Mouse (Mus musculus) embryonic facial prominence, embryonic 10.5 days (tissue): ENCODE results near the gene Rab36. TPM values are rescaled to one million over a fixed set of nuclear protein-coding genes. Genes with fewer than 3 reads are reported as not detected.

Source experiments
- DNase-seq: peaks from one replicate; pipeline ENCODE4 v3.0.0-alpha.2; 2017; ENCODE audit warnings: low spot score
- H3K27ac ChIP-seq: fragments of 300-500 bp; sonication (generic); replicated peaks from 2 replicates; pipeline ENCODE4 v1.5.1; 2016; ENCODE audit warnings: mild to moderate bottlenecking
- H3K27me3 ChIP-seq: fragments of 300-500 bp; sonication (generic); replicated peaks from 2 replicates; pipeline ENCODE4 v1.6.1; 2016; ENCODE audit warnings: low read depth, mild to moderate bottlenecking; ENCODE audit not compliant: poor library complexity, severe bottlenecking
- H3K36me3 ChIP-seq: fragments of 300-500 bp; sonication (generic); replicated peaks from 2 replicates; pipeline ENCODE4 v1.6.1; 2016; ENCODE audit warnings: mild to moderate bottlenecking, moderate library complexity
- H3K4me1 ChIP-seq: fragments of 300-500 bp; sonication (generic); 2 replicates; pipeline ENCODE4 v1.6.1; 2016
- H3K4me3 ChIP-seq: fragments of 300-500 bp; sonication (generic); 2 replicates; pipeline ENCODE4 v1.5.1; 2016; ENCODE audit warnings: mild to moderate bottlenecking, moderate library complexity
- H3K9me3 ChIP-seq: fragments of 300-500 bp; sonication (generic); 2 replicates; pipeline ENCODE4 v1.6.1; 2016; ENCODE audit warnings: mild to moderate bottlenecking
- WGBS: fragments of 180-500 bp; shearing (Covaris S2); methylation state at CpG from one replicate; pipeline ENCODE4 v1.1.7; 2016; 5-methylcytosine and 5-hydroxymethylcytosine counted together
- polyA plus RNA-seq: library from polyadenylated mRNA; unstranded; fragments of >200 nt; fragmentation: Nextera tagmentation; extraction: Ambion mirVana; gene quantifications from 2 replicates; pipeline ENCODE4 v1.2.1, GENCODE M21; 2016

The Rab36 gene
- polyA plus RNA-seq, 1 experiment from 2014 or later = 13.1 TPM

DNA sequence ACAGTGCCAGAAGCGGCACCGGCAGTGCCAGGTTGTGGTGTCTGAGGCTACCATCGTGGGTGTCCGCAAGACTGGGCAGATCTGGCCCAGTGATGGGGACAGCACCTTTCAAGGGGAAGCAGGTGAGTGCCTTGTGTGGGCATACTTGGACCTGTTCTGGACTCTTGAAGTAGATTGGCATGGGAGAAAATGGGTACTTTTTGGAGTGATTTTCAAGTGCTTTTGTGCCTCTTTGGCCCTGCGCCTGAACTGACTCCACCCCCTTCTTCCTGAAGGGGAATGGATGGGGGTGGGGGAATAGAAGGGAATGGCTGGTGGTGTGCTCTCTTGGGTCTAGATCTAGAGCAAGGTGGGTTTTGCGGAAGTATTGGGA is 25.3 kb downstream of the Rab36 start:
- H3K36me3 ChIP-seq = peaks cover 34% of the 10 kb centered on the region
- H3K4me3 ChIP-seq = peak overlapping the region; percentile 88
- H3K9me3 ChIP-seq = no peaks in the 10 kb centered on the region
- no peak overlapping the region for H3K27ac ChIP-seq
- 20% methylated on average over 6 of the region's 6 CpGs for WGBS
- DNase-seq = no peak
- peaks cover 76% of the 10 kb centered on the region for H3K4me1 ChIP-seq
- peaks cover 20% of the 10 kb centered on the region for H3K27me3 ChIP-seq

DNA sequence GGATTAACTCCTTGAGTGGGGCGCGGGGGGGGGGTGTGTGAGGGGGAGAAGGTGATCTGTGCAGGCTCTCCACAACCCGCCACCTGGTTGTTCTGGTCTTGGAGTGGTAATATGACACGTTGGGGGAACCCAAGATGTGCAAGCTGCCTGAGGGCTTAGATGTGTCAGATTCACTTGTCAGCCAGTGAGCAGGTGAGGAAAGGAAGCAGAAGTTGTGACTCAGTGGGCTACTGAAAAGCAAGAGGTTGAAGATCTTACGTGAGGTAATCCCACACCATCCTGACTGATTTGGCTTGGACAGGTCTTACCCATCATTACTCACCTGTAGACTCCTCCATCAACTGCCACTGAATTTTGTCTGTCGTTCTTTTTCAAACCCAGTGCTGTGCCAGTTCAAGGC is 25.8 kb downstream of the Rab36 start:
- peaks cover 16% of the 10 kb centered on the region for H3K27me3 ChIP-seq
- no peaks in the 10 kb centered on the region for H3K9me3 ChIP-seq
- 44% methylated on average over 6 of the region's 6 CpGs for WGBS
- H3K4me3 ChIP-seq = peak overlapping the region; percentile 88
- H3K27ac ChIP-seq = no peak overlapping the region
- H3K36me3 ChIP-seq = peaks cover 38% of the 10 kb centered on the region
- peak; percentile 33 for DNase-seq
- peaks cover 80% of the 10 kb centered on the region for H3K4me1 ChIP-seq

DNA sequence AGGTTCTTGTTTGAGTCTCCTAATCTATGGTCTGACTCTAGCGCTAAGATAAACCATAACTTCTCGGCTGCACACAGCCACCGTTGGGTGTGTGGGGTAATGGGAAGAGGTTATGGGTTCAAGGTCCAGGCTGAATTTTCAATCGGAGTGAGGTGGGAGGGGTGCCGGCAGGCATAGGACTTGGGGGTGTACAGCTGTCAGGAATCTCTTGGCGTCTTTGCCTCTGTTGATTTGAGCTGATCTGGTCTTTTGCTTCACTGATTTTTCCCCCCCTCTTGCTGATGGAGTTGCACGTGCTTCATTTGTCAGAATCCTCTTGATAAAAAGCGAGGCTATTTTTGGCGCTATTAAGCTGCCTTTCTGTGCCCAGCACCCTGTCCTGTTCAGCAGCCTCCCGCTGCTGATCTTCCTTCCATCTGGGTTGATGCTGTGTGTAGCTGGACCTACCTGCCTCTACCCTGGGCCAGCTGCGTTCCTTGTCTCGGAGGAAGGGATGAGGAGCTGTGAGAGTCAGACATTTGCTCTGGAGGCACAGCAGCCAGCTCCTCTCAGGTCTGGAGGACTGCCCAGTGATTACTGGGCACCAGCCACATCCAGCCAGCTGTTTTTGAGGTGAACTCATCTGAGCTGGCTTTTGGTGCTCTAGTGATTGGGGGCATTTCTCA is 26.6 kb downstream of the Rab36 start:
- Histone ChIP-seq H3K27ac (no peak overlapping the region), H3K27me3 (peaks cover 14% of the 10 kb centered on the region), H3K9me3 (no peaks in the 10 kb centered on the region), H3K4me1 (peaks cover 83% of the 10 kb centered on the region), H3K4me3 (peak overlapping the region; percentile 88), H3K36me3 (peaks cover 38% of the 10 kb centered on the region)
- WGBS = 83% methylated on average over 12 of the region's 12 CpGs
- no peak for DNase-seq

DNA sequence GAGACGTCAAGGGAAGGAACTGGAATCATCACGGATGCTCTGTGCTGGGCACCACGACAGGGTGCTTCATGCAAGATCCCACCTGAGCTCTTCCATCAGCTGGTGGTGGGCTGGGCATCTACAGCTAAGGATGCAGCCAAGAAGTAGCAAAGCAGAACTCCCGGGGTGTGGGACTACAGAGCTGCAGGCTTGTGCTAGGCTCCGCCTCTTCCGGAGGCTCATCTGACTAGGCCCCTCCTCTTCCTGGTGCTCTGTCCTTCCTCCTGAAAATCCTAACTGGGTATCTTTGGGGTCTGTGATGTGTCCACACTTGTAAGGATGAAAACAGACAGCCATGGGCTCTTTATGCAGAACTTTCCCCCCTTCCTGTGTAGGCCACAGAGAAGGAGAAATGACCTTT is 28.8 kb downstream of the Rab36 start:
- Histone ChIP-seq H3K36me3 (peaks cover 38% of the 10 kb centered on the region), H3K27ac (no peak overlapping the region), H3K4me1 (peaks cover 75% of the 10 kb centered on the region), H3K9me3 (no peaks in the 10 kb centered on the region), H3K4me3 (no peak overlapping the region), H3K27me3 (peaks cover 14% of the 10 kb centered on the region)
- no peak for DNase-seq
- 84% methylated on average over 6 of the region's 6 CpGs for WGBS

DNA sequence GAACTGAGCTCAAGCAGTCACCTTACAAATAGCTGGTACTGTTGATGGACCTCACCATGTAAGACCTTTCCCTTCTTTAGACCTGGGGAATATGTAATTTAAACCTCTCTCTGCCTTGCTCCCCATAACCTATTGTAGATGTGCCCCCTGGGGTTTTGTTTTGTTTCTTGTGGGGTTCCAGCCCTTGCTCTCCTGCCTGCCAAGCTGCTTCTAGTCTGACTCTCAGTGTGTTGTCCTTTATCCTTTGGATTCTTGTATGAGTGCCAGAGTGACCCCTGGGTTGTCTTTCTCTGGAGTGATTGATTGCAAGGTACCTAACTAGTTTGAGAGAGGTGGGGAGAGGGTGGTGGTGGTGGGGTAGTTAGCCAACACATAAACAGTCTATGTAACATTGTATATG is 30.6 kb downstream of the Rab36 start:
- peaks cover 59% of the 10 kb centered on the region for H3K4me1 ChIP-seq

DNA sequence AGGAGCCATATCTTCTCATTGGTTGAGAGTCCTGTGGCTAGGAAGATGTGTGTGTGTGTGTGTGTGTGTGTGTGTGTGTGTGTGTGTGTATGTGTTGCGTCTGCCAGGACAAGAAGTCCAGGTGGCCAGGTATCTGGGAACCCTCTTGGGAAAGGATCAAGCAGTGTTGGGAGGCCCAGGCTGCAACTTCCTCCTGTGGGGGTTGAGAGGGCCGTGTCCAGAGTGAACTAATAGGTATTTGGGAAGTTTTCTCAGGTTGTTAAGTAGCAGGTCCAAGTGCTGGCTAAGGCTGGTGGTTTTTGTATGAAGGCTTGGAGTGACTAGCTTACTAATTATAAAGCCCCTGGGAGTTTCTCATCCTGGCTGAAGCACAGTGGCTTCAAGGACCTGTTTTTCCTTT is 31.2 kb downstream of the Rab36 start:
- 56% methylated on average over 2 of the region's 2 CpGs for WGBS
- Histone ChIP-seq H3K27ac (no peak overlapping the region), H3K27me3 (no peaks in the 10 kb centered on the region), H3K36me3 (peaks cover 57% of the 10 kb centered on the region), H3K4me1 (peaks cover 52% of the 10 kb centered on the region), H3K4me3 (no peak overlapping the region), H3K9me3 (no peaks in the 10 kb centered on the region)
- no peak for DNase-seq

More for the DNA sequence above, 30.6 kb downstream of the Rab36 start:
- Histone ChIP-seq H3K36me3 (peaks cover 51% of the 10 kb centered on the region), H3K27me3 (peaks cover 2% of the 10 kb centered on the region; the same call in 1 of the 2 replicates), H3K27ac (no peak overlapping the region), H3K4me3 (no peak overlapping the region), H3K9me3 (no peaks in the 10 kb centered on the region)
- no peak for DNase-seq

DNA sequence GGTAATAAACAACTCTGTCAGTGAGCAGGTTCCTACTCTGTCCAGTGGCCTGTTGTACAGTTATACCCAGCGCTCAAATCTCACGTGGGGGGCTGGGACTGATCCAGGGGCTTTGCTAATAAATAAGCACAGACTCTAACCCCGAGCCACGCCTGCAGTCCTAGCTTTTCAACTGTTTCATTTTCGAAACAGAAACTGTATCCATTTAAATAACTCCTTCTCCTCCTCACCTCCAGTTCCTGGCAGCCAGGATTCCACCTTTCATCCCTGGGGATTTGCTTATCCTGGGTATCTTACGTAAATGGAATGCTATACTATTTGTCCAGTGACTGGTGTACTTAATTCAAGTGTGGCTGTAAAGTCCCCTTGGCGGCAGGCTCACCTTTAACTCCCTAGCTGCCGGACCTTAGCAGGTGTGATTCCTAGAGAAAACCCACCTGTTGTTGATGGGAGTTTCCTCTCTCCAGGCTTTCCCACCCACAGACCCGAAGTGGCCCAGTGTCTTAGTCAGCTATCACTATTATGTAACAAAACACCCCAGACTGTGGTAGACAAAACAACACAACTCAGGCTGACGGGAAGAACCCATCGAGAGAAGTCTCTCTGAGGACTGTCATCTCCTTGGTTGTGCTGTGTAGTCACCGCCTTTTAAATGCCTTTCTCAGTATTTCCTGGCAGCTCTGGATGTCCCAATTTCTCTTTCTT is 31.9 kb downstream of the Rab36 start:
- H3K36me3 ChIP-seq = peaks cover 60% of the 10 kb centered on the region
- no peaks in the 10 kb centered on the region for H3K27me3 ChIP-seq
- DNase-seq = no peak
- 66% methylated on average over 12 of the region's 12 CpGs for WGBS
- no peak overlapping the region for H3K27ac ChIP-seq
- peaks cover 45% of the 10 kb centered on the region for H3K4me1 ChIP-seq
- no peaks in the 10 kb centered on the region for H3K9me3 ChIP-seq
- H3K4me3 ChIP-seq = no peak overlapping the region

DNA sequence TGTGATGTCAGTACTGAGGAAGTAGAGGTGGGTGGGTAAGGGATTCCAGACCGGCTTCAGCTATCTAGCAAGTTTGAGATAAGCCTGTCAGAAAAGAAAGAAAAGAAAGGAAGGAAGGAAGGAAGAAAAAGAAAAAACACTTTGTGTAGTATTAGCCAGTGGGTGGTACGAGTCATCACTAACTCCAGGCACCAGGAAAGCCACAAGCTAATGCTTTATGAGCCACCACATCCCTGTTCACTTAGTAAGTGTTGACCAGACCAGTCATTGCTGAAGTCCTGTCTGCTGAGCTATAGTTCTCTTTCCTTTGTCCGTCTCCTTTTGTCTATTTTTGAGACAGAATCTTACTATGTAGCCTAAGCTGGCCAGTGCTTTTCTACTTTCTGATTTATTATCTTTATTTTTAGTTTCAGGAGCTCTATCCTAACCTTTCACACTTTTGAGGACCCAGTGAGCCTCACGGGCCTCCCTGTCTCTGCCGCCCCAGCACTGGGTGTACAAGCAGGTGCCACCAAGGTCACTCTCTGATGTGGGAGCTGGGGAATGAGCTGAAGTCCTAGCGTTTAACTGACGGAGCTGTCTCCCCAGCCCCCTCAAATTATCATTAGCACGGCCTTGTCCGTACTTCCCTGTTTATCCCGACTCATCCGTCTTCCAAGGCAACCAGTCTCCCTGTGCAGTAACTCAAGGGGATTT is 33.6 kb downstream of the Rab36 start:
- WGBS = 83% methylated on average over 11 of the region's 11 CpGs
- no peak for DNase-seq
- H3K27ac ChIP-seq = no peak overlapping the region
- peaks cover 59% of the 10 kb centered on the region for H3K36me3 ChIP-seq
- no peaks in the 10 kb centered on the region for H3K27me3 ChIP-seq
- H3K9me3 ChIP-seq = no peaks in the 10 kb centered on the region
- no peak overlapping the region for H3K4me3 ChIP-seq
- peaks cover 32% of the 10 kb centered on the region for H3K4me1 ChIP-seq

DNA sequence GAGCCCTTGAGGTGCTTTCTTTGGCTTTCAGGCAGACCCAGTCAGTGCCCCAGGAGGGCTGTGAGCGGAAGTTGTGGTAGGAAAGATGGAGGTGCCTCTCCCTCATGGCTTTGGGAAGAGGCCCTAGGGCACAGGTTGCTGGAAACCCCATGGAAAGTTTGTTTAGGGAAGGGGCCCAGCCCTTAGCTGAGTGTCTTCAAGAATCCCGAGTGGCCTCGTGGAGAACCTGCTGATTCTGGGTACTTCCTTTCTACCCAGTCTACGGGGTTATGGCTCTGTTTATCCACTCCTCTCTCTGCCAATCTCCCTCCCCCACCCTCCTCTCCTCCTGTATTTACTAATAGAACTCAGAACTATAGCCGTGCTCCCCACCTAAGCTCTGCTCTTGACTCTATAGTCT is 38.8 kb downstream of the Rab36 start:
- Histone ChIP-seq H3K4me3 (no peak overlapping the region), H3K4me1 (peaks cover 28% of the 10 kb centered on the region), H3K9me3 (no peaks in the 10 kb centered on the region), H3K27ac (no peak overlapping the region), H3K36me3 (peaks cover 59% of the 10 kb centered on the region), H3K27me3 (no peaks in the 10 kb centered on the region)
- WGBS = 79% methylated on average over 5 of the region's 5 CpGs
- DNase-seq = no peak

DNA sequence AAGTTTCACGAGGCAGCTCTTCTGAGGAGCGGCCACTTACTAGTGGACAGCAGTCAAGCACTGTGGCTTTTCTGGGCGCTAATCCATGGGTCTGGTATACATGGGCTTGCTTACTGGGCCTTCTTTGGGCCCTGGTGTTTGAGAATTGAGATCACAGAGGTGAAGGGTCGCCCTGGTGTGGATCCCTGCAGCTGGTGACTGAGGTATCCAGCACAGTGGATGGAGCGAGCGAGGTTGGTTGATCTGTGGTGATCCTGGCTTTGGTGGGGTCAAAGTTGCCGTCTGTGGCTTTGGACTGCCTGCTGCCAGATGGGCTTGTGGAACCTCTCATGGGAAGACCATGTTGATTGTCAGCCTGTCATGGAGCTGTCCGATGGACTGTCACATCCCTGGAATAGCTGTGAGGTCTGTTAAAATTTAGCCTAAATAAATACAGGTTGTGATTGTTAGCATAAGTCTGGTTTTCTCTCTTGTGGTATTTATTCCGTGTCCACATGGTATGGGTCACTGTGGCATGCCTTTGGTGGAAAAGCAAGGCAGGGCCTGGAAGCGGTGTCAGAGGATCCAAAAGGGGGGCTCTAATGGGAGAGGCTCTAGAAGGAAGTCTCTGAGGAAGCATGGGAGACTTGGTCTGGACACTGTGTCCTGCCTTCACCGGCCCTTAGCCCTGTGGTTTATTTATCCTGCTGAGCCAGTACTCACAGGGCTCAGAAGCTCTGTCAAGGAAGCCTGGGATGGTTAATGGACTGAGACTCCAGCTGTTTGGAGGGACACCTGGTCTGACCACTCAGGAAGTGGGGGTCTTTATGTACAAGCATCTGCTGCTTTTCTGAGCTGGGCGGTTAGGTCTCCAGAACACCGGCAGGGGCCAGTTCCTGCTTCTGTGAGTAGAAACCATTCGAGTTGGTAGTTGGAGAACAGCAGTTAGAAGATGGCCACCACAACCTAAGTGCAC is 41.6 kb downstream of the Rab36 start:
- H3K27me3 ChIP-seq = no peaks in the 10 kb centered on the region
- H3K9me3 ChIP-seq = no peaks in the 10 kb centered on the region
- H3K4me3 ChIP-seq = no peak overlapping the region
- DNase-seq = no peak
- peaks cover 53% of the 10 kb centered on the region for H3K36me3 ChIP-seq
- WGBS = 79% methylated on average over 14 of the region's 14 CpGs
- H3K4me1 ChIP-seq = peaks cover 28% of the 10 kb centered on the region
- H3K27ac ChIP-seq = no peak overlapping the region; the same call in 1 of the 2 replicates

DNA sequence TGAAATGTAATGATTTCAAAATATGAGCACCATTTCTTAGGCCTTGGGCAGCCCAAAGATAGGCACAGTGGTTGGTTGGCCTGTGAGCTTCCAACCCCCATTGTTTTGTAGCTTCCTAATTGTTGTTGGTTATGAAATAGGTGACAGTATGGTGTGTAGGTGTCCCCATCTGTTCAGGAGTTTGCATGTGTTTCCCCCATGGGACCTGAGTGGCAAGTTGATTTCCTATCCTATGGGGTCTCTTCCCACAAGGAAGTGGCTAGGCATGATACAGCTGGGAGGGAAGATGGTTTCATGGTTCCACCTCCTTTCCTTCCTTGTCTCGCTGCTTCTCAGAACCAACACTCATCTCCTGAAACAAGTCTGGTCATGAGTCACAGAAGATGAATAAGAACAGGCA is 48.5 kb downstream of the Rab36 start:
- no peaks in the 10 kb centered on the region for H3K9me3 ChIP-seq
- DNase-seq = no peak
- peaks cover 54% of the 10 kb centered on the region for H3K36me3 ChIP-seq
- no peak overlapping the region for H3K27ac ChIP-seq
- 67% methylated on average over 1 of the region's 1 CpGs for WGBS
- no peaks in the 10 kb centered on the region for H3K27me3 ChIP-seq
- no peaks in the 10 kb centered on the region for H3K4me1 ChIP-seq
- no peak overlapping the region for H3K4me3 ChIP-seq

DNA sequence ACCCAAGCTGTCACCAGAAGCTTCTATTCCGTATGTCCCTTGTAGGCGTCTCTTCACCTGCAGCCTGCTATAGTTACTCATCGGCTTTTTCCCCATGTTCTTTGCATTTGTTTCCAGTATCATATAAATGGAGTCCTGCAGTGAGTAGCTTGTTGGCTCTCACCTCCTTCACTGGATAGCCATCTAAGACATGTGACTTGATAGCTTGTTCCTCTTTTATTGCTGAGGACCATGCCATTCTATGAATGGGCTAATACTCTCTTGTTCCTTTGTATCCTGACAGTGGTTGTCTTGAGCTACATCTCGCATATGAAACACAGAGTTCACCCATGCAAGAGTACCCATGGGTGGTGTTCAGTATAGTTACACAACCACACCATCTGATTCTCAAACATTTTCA is 51.6 kb downstream of the Rab36 start:
- Histone ChIP-seq H3K27me3 (no peaks in the 10 kb centered on the region), H3K4me3 (no peak overlapping the region), H3K27ac (no peak overlapping the region), H3K36me3 (peaks cover 36% of the 10 kb centered on the region), H3K9me3 (no peaks in the 10 kb centered on the region), H3K4me1 (peaks cover 10% of the 10 kb centered on the region)
- DNase-seq = no peak
- WGBS = 96% methylated on average over 4 of the region's 4 CpGs
